Mouse (Mus musculus) 416B (cell line): Measurements from ENCODE around the gene Tubb5.

ENCODE experiments used
- DNase-seq: peaks from one replicate; pipeline ENCODE4 v3.0.0; 2011; ENCODE audit warnings: low read depth

Tubb5 gene

DNA sequence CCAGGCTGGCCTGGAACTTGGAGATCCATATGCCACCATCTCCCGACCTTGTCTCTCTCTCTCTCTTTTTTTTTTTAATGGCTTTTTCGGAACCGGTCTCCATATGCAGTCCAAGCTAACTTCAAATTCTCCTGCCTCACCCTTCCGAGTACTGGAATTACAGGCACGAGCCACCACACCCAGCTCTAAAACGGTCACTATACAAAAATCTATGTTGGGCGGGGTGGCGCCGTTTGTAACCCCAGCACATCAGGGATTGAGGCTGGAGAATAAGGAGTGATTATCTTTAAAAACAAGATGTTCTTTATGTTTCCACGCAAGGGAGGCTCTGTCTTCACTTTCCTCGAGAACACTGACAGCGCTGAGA, 22.7 kb upstream of the Tubb5 start:
- no peak for DNase-seq

DNA sequence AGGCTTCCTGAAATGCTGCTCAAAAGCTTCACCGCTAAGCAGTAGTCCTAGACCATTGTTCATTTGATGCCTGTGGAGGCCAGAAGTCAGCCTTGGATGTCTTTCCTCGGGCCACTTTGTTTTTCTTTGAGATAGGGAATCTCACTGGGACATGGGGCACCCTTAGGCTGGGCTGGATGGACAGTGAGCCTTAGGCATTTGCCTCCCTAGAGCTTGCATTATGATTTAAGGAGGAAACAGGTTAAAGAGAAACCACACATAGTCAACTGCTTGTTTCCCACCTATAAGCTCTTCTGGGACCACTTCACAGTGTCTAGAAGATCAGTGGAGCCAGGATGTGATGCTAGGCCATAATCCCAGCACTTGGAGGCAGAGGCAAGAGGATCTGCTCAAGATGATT, 21.7 kb upstream of the Tubb5 start:
- no peak for DNase-seq

DNA sequence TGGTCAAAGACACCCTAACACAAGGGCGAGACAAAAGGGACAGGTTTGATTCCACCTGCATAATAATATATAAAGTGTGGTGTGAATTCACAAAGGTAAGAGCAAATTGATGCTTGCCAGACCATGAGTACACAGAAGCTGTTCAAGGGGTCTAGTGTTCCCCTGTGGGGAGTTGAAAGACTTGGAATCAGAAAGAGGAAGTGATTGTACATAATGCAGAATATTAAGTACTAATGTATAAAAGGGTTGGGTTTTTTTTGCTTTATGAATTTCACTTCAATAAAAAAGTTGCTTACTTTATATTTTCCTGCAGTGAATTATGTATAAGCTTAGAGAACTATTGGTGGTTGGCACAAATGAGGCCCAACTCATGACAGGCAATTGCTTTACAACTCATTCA, 21.3 kb upstream of the Tubb5 start:
- no peak for DNase-seq

- no peak for DNase-seq
These were observed 12.9 kb upstream of the Tubb5 start for GRCm38 (mm10) chr17:35850974-35851373.

- DNase-seq, result peak; percentile 69
These were observed 10.0 kb upstream of the Tubb5 start for GRCm38 (mm10) chr17:35848112-35848511.

GRCm38 (mm10) chr17:35843514-35843913, 5.4 kb upstream of the Tubb5 start:
- no peak for DNase-seq

DNA sequence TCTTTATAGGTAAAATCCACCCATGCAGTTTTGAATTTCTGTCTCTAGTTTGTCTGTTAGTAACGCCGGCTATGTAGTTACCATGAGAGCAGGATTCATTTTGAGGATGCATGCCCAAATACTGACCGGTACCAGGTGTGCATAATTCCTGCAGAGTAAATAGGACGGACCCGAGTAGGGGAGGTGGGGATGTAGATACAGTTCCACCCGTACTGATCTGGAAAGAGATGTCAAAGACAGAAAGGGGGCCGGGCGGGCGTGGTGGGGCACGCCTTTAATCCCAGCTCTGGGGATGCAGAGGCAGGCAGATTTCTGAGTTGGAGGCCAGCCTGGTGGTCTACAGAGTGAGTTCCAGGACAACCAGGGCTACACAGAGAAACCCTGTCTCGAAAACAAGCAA, 3.9 kb upstream of the Tubb5 start:
- no peak for DNase-seq

GRCm38 (mm10) chr17:35841076-35841950, 3.2 kb upstream of the Tubb5 start, which contains the start of gene Mdc1:
Mdc1 (plus strand) TSS chr17:35841515.
- DNase-seq, result peak; percentile 100

DNA sequence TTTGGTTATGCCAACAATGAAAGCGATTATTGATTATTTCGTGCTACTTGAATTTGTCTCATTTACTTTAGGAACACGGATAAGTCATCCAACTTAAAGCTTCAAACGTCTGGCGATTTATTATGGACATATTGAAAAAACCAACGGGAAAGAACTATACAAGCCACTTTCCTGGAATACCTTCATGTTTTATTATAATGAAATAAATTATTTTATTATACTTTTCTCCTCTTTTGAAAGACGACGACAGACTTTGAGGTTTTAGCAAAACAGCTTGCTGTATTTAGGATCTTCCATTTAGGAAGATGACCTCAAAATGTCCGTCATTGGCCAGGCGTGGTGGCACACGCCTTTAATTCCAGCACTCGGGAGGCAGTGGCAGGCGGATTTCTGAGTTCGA, 2.5 kb upstream of the Tubb5 start:
- DNase-seq, result peak; percentile 56

- DNase-seq, result peak; percentile 56
These were observed 896 bp upstream of the Tubb5 start for GRCm38 (mm10) chr17:35839002-35839401.

DNA sequence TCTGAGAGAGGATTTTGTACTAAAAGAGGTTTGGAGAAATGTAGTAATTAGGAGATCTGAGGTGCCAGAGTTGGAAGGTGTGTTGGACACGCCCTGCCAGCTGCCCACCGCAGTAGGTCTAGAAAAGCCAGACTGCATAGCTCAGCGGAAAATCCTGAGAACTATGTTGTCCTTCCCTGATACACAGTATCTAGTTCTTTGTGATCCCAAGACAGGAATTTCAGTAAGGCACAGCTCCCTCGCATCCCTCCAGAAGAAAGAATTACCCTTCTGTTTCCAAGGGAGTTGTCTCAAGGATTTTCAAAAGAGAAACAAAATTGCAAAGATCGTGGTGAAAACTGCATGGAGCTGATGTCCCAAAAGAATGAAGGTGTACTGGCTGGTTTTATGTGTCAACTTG, 464 bp upstream of the Tubb5 start:
- no peak for DNase-seq

DNA sequence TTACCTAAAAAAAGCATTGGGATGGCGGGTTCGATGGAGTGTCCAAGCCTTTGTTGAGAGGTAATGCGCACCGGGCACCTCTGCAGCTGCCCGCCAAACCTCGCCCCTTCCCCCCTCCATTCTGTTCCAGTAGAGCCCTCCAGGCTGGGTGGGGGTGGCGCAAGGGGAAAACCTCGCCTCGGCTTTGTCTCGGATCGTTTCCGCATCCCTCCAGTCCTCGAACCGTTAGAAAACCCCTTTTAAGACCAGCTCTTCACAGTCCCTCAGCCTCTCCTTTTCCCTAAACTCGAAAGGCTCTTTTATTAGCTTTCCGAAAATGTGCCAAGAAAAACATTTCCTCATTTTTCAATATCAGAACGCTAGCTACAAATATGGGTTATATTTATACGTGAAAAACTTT, 619 bp downstream of the Tubb5 start:
- peak; percentile 70 for DNase-seq

- DNase-seq, result peak; percentile 91
These were observed 1.1 kb downstream of the Tubb5 start for GRCm38 (mm10) chr17:35836991-35837422.

DNA sequence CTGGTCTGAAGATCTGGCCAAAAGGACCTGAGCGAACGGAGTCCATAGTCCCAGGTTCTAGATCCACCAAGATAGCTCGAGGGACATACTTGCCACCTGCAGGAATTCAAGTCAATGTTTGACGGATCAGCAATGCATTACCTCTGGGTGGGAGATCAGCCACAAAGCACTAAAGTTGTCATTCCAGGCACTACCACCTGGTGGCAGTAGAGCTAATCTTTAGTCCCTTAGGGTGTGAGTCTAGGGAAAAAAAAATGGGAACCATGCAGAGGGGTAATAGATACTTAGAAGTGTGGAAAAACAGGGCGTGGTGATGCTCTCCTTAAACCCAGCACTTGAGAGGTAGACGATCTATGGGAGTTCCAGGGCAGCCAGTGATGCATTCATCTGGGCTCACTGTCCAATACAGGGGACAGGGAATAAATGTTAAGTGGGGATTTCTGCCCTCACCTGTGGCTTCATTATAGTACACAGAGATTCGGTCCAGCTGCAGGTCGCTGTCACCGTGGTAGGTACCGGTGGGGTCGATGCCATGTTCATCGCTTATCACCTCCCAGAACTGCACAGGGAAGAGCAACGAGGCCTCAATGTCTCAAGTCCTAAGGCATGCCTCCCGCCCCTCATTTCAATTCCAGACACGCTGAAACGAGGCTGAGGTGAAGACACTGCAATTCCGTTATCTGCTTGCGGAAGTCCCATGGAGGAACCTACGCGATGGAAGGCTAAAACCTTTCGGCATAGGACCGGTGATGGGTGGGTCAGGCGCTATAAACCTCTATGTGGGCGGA, 1.7 kb downstream of the Tubb5 start:
- DNase-seq, result peak; percentile 88

DNA sequence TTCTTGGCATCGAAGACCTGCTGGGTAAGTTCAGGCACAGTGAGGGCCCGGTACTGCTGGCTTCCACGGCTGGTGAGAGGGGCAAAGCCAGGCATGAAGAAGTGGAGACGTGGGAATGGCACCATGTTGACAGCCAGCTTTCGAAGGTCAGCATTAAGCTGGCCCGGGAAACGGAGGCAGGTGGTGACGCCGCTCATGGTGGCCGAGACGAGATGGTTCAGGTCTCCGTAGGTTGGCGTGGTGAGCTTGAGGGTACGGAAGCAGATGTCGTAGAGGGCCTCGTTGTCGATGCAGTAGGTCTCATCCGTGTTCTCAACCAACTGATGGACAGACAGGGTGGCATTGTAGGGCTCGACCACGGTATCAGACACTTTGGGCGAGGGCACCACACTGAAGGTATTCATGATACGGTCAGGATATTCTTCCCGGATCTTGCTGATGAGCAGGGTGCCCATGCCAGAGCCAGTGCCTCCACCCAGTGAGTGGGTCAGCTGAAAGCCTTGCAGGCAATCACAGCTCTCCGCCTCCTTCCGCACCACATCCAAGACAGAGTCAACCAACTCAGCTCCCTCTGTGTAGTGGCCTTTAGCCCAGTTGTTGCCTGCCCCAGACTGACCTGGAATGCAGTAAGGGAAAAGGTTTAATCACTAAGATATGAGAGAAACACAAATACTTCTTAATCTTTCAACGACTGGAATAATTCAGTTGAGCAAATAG, 2.5 kb downstream of the Tubb5 start:
- no peak for DNase-seq

DNA sequence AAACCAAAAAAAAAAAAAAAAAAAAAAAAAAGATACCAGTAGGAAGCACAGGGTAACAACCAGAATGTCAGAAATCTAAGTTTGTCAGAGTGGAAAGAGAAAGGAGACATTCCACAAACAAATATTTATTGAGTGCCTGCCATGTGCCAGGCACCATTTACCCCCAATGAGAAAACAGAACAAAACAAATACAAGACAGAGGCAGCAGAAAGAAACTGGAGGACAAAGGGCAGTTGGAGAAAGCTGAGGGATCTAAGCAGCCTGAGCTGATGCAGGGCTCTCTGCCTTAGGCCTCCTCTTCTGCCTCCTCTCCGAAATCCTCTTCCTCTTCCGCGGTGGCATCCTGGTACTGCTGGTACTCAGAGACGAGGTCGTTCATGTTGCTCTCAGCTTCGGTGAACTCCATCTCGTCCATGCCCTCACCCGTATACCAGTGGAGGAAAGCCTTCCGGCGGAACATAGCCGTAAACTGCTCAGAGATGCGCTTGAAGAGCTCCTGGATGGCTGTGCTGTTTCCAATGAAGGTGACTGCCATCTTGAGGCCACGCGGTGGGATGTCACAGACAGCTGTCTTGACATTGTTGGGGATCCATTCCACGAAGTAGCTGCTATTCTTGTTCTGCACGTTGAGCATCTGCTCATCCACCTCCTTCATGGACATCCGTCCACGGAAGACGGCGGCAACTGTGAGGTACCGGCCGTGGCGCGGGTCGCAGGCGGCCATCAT, 3.2 kb downstream of the Tubb5 start:
- DNase-seq, result no peak

- no peak for DNase-seq
These were observed 4.2 kb downstream of the Tubb5 start for GRCm38 (mm10) chr17:35833894-35834293.

- peak; percentile 76 for DNase-seq
These were observed 4.8 kb downstream of the Tubb5 start for GRCm38 (mm10) chr17:35833239-35833751.

- no peak for DNase-seq
These were observed 5.5 kb downstream of the Tubb5 start for GRCm38 (mm10) chr17:35832400-35833238.

- DNase-seq, result peak; percentile 57
These were observed 8.4 kb downstream of the Tubb5 start for GRCm38 (mm10) chr17:35829737-35830136.
